Mouse (Mus musculus): Measurements from ENCODE around the gene Enox1. TPM values are rescaled to one million over a fixed set of nuclear protein-coding genes. Genes with fewer than 3 reads are reported as not detected.

The Enox1 gene
- polyA plus RNA-seq, 1 experiment from 2014 or later = 6.2 TPM

GRCm38 (mm10) chr14:77484951-77485447, 328.4 kb downstream of the Enox1 start:
- H3K4me1 ChIP-seq (replicated peaks; ENCODE audit: control insufficient read depth, insufficient read depth, low read length) = no peaks in the 10 kb centered on the region
- H3K9me3 ChIP-seq (ENCODE audit: control insufficient read depth, low read length) = no peaks in the 10 kb centered on the region
- H3K9ac ChIP-seq (ENCODE audit: low read length) = no peak overlapping the region
- H3K27ac ChIP-seq (ENCODE audit: low read depth) = no peak overlapping the region
- 80% methylated on average over 8 of the region's 8 CpGs for WGBS
- H3K4me2 ChIP-seq (ENCODE audit: low read length) = no peak overlapping the region
- H3K27me3 ChIP-seq (replicated peaks; ENCODE audit: control insufficient read depth, insufficient read depth, low read length) = no peaks in the 10 kb centered on the region
- no peaks in the 10 kb centered on the region for H3K36me3 ChIP-seq (ENCODE audit: control insufficient read depth, insufficient read depth, low read length)
- no peak for ATAC-seq (replicated peaks; ENCODE audit: low FRiP score, low TSS enrichment, low read depth)
- no peak overlapping the region for H3K4me3 ChIP-seq (ENCODE audit: low read depth, low read length)
- no peak for DNase-seq (ENCODE audit: low spot score)

DNA sequence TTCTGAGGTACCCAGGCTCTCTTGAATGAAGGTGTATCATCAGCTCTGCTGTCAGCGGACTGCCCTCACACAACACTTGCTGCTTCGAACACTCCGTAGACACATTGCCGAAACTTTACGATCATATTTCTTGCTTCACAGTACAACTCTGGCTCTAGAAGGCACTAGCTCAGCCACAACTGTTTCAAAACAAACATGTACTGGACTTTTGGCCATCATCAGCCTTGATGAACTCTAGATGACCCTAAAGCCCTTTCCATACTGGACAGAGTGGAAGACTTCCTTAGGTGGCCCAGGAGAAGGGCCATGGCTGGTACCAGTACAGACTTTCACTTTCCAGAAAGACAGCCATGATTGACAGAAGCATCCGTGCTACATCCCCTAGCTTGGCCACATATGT, 334.1 kb downstream of the Enox1 start:
- Histone ChIP-seq H3K9me3 (ENCODE audit: control insufficient read depth, low read length) (no peaks in the 10 kb centered on the region), H3K4me2 (ENCODE audit: low read length) (no peak overlapping the region), H3K4me3 (ENCODE audit: low read depth, low read length) (no peak overlapping the region), H3K9ac (ENCODE audit: low read length) (no peak overlapping the region), H3K4me1 (replicated peaks; ENCODE audit: control insufficient read depth, insufficient read depth, low read length) (no peaks in the 10 kb centered on the region), H3K27me3 (replicated peaks; ENCODE audit: control insufficient read depth, insufficient read depth, low read length) (no peaks in the 10 kb centered on the region), H3K27ac (ENCODE audit: low read depth) (no peak overlapping the region), H3K36me3 (ENCODE audit: control insufficient read depth, insufficient read depth, low read length) (no peaks in the 10 kb centered on the region)
- ATAC-seq (replicated peaks; ENCODE audit: low FRiP score, low TSS enrichment, low read depth) (no peak), DNase-seq (ENCODE audit: low spot score) (peak; percentile 47)
- 97% methylated on average over 6 of the region's 6 CpGs for WGBS

GRCm38 (mm10) chr14:77491731-77492130, 335.2 kb downstream of the Enox1 start:
- no peak overlapping the region for H3K4me3 ChIP-seq (ENCODE audit: low read depth, low read length)
- DNase-seq (ENCODE audit: low spot score) (peak; percentile 20), ATAC-seq (replicated peaks; ENCODE audit: low FRiP score, low TSS enrichment, low read depth) (no peak)
- no peak overlapping the region for H3K4me2 ChIP-seq (ENCODE audit: low read length)
- no peaks in the 10 kb centered on the region for H3K36me3 ChIP-seq (ENCODE audit: control insufficient read depth, insufficient read depth, low read length)
- H3K9ac ChIP-seq (ENCODE audit: low read length) = no peak overlapping the region
- no peaks in the 10 kb centered on the region for H3K27me3 ChIP-seq (replicated peaks; ENCODE audit: control insufficient read depth, insufficient read depth, low read length)
- H3K4me1 ChIP-seq (replicated peaks; ENCODE audit: control insufficient read depth, insufficient read depth, low read length) = no peaks in the 10 kb centered on the region
- H3K9me3 ChIP-seq (ENCODE audit: control insufficient read depth, low read length) = no peaks in the 10 kb centered on the region
- H3K27ac ChIP-seq (ENCODE audit: low read depth) = no peak overlapping the region
- WGBS = 86% methylated on average over 2 of the region's 2 CpGs

- no peaks in the 10 kb centered on the region for H3K36me3 ChIP-seq (ENCODE audit: control insufficient read depth, insufficient read depth, low read length)
- H3K4me1 ChIP-seq (replicated peaks; ENCODE audit: control insufficient read depth, insufficient read depth, low read length) = no peaks in the 10 kb centered on the region
- DNase-seq (ENCODE audit: low spot score) (peak; percentile 35), ATAC-seq (replicated peaks; ENCODE audit: low FRiP score, low TSS enrichment, low read depth) (no peak)
- H3K27ac ChIP-seq (ENCODE audit: low read depth) = no peak overlapping the region
- H3K9me3 ChIP-seq (ENCODE audit: control insufficient read depth, low read length) = no peaks in the 10 kb centered on the region
- H3K4me3 ChIP-seq (ENCODE audit: low read depth, low read length) = no peak overlapping the region
- WGBS = 42% methylated on average over 6 of the region's 6 CpGs
- no peak overlapping the region for H3K4me2 ChIP-seq (ENCODE audit: low read length)
- no peaks in the 10 kb centered on the region for H3K27me3 ChIP-seq (replicated peaks; ENCODE audit: control insufficient read depth, insufficient read depth, low read length)
- no peak overlapping the region for H3K9ac ChIP-seq (ENCODE audit: low read length)
Observed at GRCm38 (mm10) chr14:77499996-77500581, 343.5 kb downstream of the Enox1 start.

- Histone ChIP-seq H3K9me3 (ENCODE audit: control insufficient read depth, low read length) (no peaks in the 10 kb centered on the region), H3K4me3 (ENCODE audit: low read depth, low read length) (no peak overlapping the region), H3K27ac (ENCODE audit: low read depth) (no peak overlapping the region), H3K4me2 (ENCODE audit: low read length) (no peak overlapping the region), H3K36me3 (ENCODE audit: control insufficient read depth, insufficient read depth, low read length) (no peaks in the 10 kb centered on the region), H3K27me3 (replicated peaks; ENCODE audit: control insufficient read depth, insufficient read depth, low read length) (no peaks in the 10 kb centered on the region), H3K4me1 (replicated peaks; ENCODE audit: control insufficient read depth, insufficient read depth, low read length) (0 out of 2 replicates have a peak, but pooled peaks cover 2% of the 10 kb centered on the region), H3K9ac (ENCODE audit: low read length) (no peak overlapping the region)
- 61% methylated on average over 12 of the region's 12 CpGs for WGBS
- ATAC-seq (replicated peaks; ENCODE audit: low FRiP score, low TSS enrichment, low read depth) = no peak
- DNase-seq (ENCODE audit: low spot score) = no peak
Observed at GRCm38 (mm10) chr14:77504458-77505135, 348.0 kb downstream of the Enox1 start.

GRCm38 (mm10) chr14:77506341-77506740, 349.8 kb downstream of the Enox1 start:
- no peak overlapping the region for H3K27ac ChIP-seq (ENCODE audit: low read depth)
- no peak overlapping the region for H3K4me2 ChIP-seq (ENCODE audit: low read length)
- no peak overlapping the region for H3K9ac ChIP-seq (ENCODE audit: low read length)
- no peak for ATAC-seq (replicated peaks; ENCODE audit: low FRiP score, low TSS enrichment, low read depth)
- no peaks in the 10 kb centered on the region for H3K27me3 ChIP-seq (replicated peaks; ENCODE audit: control insufficient read depth, insufficient read depth, low read length)
- 55% methylated on average over 9 of the region's 9 CpGs for WGBS
- H3K36me3 ChIP-seq (ENCODE audit: control insufficient read depth, insufficient read depth, low read length) = no peaks in the 10 kb centered on the region
- H3K4me3 ChIP-seq (ENCODE audit: low read depth, low read length) = no peak overlapping the region
- H3K9me3 ChIP-seq (ENCODE audit: control insufficient read depth, low read length) = no peaks in the 10 kb centered on the region
- 0 out of 2 replicates have a peak, but pooled peaks cover 7% of the 10 kb centered on the region for H3K4me1 ChIP-seq (replicated peaks; ENCODE audit: control insufficient read depth, insufficient read depth, low read length)
- DNase-seq (ENCODE audit: low spot score) = no peak

- H3K9ac ChIP-seq (ENCODE audit: low read length) = no peak overlapping the region
- DNase-seq (ENCODE audit: low spot score) (no peak), ATAC-seq (replicated peaks; ENCODE audit: low FRiP score, low TSS enrichment, low read depth) (no peak)
- 76% methylated on average over 12 of the region's 12 CpGs for WGBS
- no peaks in the 10 kb centered on the region for H3K27me3 ChIP-seq (replicated peaks; ENCODE audit: control insufficient read depth, insufficient read depth, low read length)
- no peak overlapping the region for H3K27ac ChIP-seq (ENCODE audit: low read depth)
- peaks cover under 1% of the 10 kb centered on the region; the same call in 1 of the 2 replicates for H3K9me3 ChIP-seq (ENCODE audit: control insufficient read depth, low read length)
- H3K4me1 ChIP-seq (replicated peaks; ENCODE audit: control insufficient read depth, insufficient read depth, low read length) = 0 out of 2 replicates have a peak, but pooled peaks cover 7% of the 10 kb centered on the region
- no peaks in the 10 kb centered on the region for H3K36me3 ChIP-seq (ENCODE audit: control insufficient read depth, insufficient read depth, low read length)
- no peak overlapping the region for H3K4me2 ChIP-seq (ENCODE audit: low read length)
- no peak overlapping the region for H3K4me3 ChIP-seq (ENCODE audit: low read depth, low read length)
Observed at GRCm38 (mm10) chr14:77508036-77508435, 351.5 kb downstream of the Enox1 start.

- no peak overlapping the region for H3K9ac ChIP-seq (ENCODE audit: low read length)
- H3K27me3 ChIP-seq (replicated peaks; ENCODE audit: control insufficient read depth, insufficient read depth, low read length) = no peaks in the 10 kb centered on the region
- no peak overlapping the region for H3K4me2 ChIP-seq (ENCODE audit: low read length)
- no peak overlapping the region for H3K4me3 ChIP-seq (ENCODE audit: low read depth, low read length)
- 0 out of 2 replicates have a peak, but pooled peaks cover 7% of the 10 kb centered on the region for H3K4me1 ChIP-seq (replicated peaks; ENCODE audit: control insufficient read depth, insufficient read depth, low read length)
- no peaks in the 10 kb centered on the region for H3K36me3 ChIP-seq (ENCODE audit: control insufficient read depth, insufficient read depth, low read length)
- H3K27ac ChIP-seq (ENCODE audit: low read depth) = no peak overlapping the region
- H3K9me3 ChIP-seq (ENCODE audit: control insufficient read depth, low read length) = peaks cover 5% of the 10 kb centered on the region; the same call in 1 of the 2 replicates
- WGBS = 77% methylated on average over 6 of the region's 6 CpGs
- no peak for DNase-seq (ENCODE audit: low spot score)
- ATAC-seq (replicated peaks; ENCODE audit: low FRiP score, low TSS enrichment, low read depth) = no peak
Observed at GRCm38 (mm10) chr14:77509042-77509441, 352.5 kb downstream of the Enox1 start.

All from intestine, embryonic 14.5 days (tissue).